Mouse (Mus musculus): Measurements from ENCODE around the gene Alk.

- TF ChIP-seq POLR2A (IDR thresholded peaks at IDR 0.05; ENCODE audit: low read depth, low read length): no peak
- TF ChIP-seq CTCF (IDR thresholded peaks at IDR 0.05; ENCODE audit: borderline replicate concordance, insufficient read depth, low read length): no peak
Measured at GRCm38 (mm10) chr17:71869372-71870231, 734.8 kb downstream of the Alk start.
